Mouse (Mus musculus) brain, embryonic 14.5 days (tissue): ENCODE results near the gene Brinp1. TPM values are rescaled to one million over a fixed set of nuclear protein-coding genes. Genes with fewer than 3 reads are reported as not detected.

ENCODE experiments used
- DNase-seq: peaks from one replicate; pipeline ENCODE4 v3.0.0-alpha.2; 2011; ENCODE audit warnings: low read depth
- CTCF ChIP-seq: fragments of 200-500 bp; IDR thresholded peaks from 2 replicates; pipeline ENCODE4 v1.5.1; 2012; ENCODE audit warnings: inconsistent platforms, mild to moderate bottlenecking, moderate library complexity, borderline replicate concordance; ENCODE audit not compliant: insufficient read depth, insufficient read length; ENCODE audit errors: extremely low read depth
- POLR2A ChIP-seq: fragments of 200-500 bp; IDR thresholded peaks from 2 replicates; pipeline ENCODE4 v1.6.1; 2012; ENCODE audit warnings: mild to moderate bottlenecking, inconsistent platforms, borderline replicate concordance; ENCODE audit not compliant: poor library complexity, insufficient read depth, insufficient read length, severe bottlenecking; ENCODE audit errors: extremely low read depth
- polyA plus RNA-seq: library from polyadenylated mRNA; depleted of rRNA; stranded (reverse); fragments of >200 nt; gene quantifications from 2 replicates; pipeline ENCODE4 v1.2.3, GENCODE M21; 2012

Gene Brinp1
- polyA plus RNA-seq, 1 experiment, result 36.0 TPM

- DNase-seq, result peak; percentile 27
- TF ChIP-seq CTCF (no peak), POLR2A (no peak)
These were observed 152.0 kb downstream of the Brinp1 start for GRCm38 (mm10) chr4:68801923-68802855.

GRCm38 (mm10) chr4:68790003-68790402 is 164.2 kb downstream of the Brinp1 start:
- DNase-seq, result no peak

GRCm38 (mm10) chr4:68788477-68788999 is 165.7 kb downstream of the Brinp1 start:
- TF ChIP-seq CTCF (no peak), POLR2A (no peak)
- peak; percentile 9 for DNase-seq

More at GRCm38 (mm10) chr4:68790003-68790402, 164.2 kb downstream of the Brinp1 start:
- no peak for TF ChIP-seq POLR2A
- no peak for TF ChIP-seq CTCF

GRCm38 (mm10) chr4:68787642-68788041 is 166.6 kb downstream of the Brinp1 start:
- no peak for DNase-seq
- TF ChIP-seq CTCF (no peak), POLR2A (no peak)

GRCm38 (mm10) chr4:68768256-68768655 is 185.9 kb downstream of the Brinp1 start:
- TF ChIP-seq CTCF (no peak), POLR2A (no peak)

DNA sequence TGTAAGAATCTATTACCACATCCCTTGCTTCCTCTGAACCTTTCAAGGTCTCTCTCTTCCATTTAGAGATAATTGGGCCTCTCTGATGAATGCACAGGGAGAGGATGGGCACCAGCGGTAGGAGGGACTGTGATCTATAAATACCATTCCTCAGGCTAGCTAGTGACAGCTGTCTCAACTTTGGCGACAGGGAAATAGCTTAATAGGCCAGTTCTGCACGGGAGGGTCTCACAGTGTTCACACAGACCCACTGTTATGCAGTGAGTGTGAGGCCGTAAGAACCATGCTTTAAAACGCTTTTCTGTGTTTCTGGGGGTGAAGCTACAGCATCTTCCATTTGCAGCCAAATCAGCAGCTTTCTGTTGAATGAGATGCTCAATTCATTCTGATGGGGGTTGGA is 186.8 kb downstream of the Brinp1 start:
- peak; percentile 79 for DNase-seq
- TF ChIP-seq CTCF, result no peak
- no peak for TF ChIP-seq POLR2A

More at GRCm38 (mm10) chr4:68768256-68768655, 185.9 kb downstream of the Brinp1 start:
- DNase-seq, result peak; percentile 76

DNA sequence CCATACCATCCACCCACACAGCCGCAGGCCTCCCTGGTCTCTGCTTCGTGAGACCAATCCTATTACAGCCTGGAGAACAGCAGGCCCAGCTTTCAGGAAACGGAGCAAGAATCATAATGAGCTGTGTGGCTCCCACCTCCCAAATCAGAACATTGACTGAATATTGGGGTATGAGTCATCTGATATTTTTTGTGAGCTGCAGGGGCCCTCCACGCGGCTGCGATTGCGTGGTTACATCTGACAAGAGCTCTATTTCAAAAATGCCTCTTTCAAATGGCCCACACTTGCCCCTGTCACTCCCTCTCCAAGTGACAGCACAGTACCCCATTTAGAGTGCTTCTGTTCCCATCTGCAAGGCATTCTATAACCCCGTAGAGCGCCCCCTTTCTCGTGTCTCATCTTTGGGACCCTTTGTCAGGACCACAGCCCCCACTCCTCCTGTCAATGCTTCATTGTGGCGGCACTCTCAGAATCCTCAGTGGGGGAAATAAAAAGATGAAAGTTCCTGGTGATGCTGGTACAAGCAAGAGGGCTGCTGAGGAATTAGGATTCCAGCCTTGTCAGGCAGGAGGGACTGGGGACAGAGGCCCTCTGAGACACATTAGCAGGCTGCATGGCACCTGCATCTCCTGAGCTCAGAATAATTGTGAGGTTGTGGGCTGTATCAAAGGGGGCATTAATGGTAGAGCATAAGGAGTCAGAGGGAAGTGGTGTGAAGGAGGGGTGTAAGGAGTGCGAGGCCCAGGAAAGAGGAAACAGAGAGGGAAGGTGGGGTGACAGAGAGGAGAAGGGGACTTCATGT is 188.2 kb downstream of the Brinp1 start:
- no peak for TF ChIP-seq CTCF
- TF ChIP-seq POLR2A, result no peak
- DNase-seq, result peak; percentile 68

DNA sequence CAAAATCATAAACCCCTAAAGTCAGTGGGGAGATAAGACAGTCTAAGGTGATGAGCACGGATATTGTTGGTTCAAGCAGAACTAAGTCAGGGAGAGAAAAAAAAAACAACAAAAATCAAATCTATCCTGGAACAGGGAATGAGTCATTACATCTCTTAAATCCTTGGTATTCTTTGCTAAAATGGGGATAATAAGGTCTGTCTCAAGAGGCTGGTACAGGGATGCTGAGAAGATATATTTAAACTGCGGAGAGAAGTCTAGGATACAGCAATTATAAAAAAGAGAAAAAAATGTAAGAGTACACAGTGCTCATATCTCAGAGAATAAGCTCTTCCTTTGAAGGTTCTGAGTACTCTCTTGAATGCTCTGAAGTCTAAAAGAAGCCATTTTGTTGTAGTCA is 189.3 kb downstream of the Brinp1 start:
- no peak for DNase-seq
- no peak for TF ChIP-seq POLR2A
- TF ChIP-seq CTCF, result no peak

GRCm38 (mm10) chr4:68720983-68721382 is 233.2 kb downstream of the Brinp1 start:
- no peak for DNase-seq

More at GRCm38 (mm10) chr4:68720983-68721382, 233.2 kb downstream of the Brinp1 start:
- no peak for TF ChIP-seq CTCF
- no peak for TF ChIP-seq POLR2A
